Mouse (Mus musculus) right cerebral cortex, postnatal 4 days (tissue): ENCODE data around the gene Rps25.

Experiments used
- DNase-seq: peaks from one replicate; pipeline ENCODE4 v3.0.0-alpha.2; 2022

Rps25 gene

GRCm38 (mm10) chr9:44457035-44457742 is 50.2 kb downstream of the Rps25 start:
- peak; percentile 75 for DNase-seq
